Mouse (Mus musculus): ENCODE measurements around the gene Dagla.

The Dagla gene

GRCm38 (mm10) chr19:10277759-10278158 lies 26.9 kb downstream of the Dagla start:
- no peak for DNase-seq

- DNase-seq, result peak; percentile 31 to 39
Observed at GRCm38 (mm10) chr19:10277331-10277730, 27.3 kb downstream of the Dagla start.

GRCm38 (mm10) chr19:10276483-10277144 lies 28.1 kb downstream of the Dagla start:
- DNase-seq, result no peak

- no peak for DNase-seq
Observed at GRCm38 (mm10) chr19:10274056-10274455, 30.6 kb downstream of the Dagla start.

- no peak for DNase-seq
Observed at GRCm38 (mm10) chr19:10272746-10273145, 31.9 kb downstream of the Dagla start.

- DNase-seq, result no peak
Observed at GRCm38 (mm10) chr19:10271592-10271991, 33.1 kb downstream of the Dagla start.

DNA sequence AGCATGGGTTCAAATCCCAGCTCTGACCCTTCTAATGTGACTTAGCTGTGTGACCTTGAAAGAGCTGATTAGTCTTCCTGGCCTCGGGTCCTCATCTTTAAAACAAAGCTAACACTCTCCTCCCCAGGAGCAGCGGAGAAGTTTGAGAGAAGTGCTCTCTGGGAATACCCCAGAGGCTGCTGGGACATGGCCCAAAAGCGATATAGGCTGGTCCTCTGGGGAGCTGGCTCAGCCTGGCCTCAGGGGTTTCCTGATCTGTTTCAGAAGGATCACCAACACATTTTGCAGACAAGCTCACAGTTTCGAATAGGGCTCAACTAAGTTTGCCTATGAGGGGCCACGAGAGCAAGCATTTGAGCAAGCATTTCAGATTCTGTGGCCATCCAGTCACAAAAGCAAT lies 34.3 kb downstream of the Dagla start:
- no peak for DNase-seq

- no peak for DNase-seq
Observed at GRCm38 (mm10) chr19:10268851-10269250, 35.8 kb downstream of the Dagla start.

DNA sequence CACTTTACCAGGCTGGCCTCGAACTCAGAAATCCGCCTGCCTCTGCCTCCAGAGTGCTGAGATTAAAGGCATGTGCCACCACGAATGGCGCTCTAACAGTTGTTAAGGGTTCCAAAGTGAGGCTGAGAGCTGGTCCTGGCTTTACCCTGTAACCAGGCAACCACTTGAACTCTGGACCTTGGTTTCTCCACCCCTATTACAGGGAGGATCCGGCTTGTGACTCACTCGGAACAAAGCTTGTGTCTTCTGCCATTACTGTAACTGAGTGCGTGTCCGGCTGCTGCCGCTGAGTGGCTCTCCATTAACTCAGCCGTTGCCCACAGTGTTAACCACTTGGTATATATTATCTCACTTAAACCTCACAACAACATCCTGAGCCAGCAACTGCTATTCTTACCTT lies 36.7 kb downstream of the Dagla start:
- DNase-seq, result no peak

DNA sequence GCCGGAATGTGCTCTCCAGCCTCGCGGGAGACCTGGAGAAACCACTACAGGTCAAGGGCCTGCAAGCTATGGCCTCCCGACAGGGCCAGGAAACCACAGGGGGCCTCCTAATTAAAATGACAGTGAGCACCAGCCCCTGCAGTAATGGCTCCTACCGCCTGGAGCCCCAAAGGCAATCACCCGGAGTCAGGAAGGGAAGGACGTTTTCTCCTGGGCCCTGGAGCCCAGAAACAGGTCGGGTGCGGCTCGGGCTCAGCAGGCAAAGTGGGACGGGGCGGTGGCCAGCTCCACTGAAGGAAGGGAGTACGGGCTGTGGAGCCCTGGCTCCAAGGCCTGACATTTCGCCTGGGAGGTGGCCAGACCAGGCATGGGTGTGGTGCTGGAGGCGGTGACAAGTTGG lies 37.6 kb downstream of the Dagla start:
- peak in 1 of 2 experiments; percentile 15 for DNase-seq

DNA sequence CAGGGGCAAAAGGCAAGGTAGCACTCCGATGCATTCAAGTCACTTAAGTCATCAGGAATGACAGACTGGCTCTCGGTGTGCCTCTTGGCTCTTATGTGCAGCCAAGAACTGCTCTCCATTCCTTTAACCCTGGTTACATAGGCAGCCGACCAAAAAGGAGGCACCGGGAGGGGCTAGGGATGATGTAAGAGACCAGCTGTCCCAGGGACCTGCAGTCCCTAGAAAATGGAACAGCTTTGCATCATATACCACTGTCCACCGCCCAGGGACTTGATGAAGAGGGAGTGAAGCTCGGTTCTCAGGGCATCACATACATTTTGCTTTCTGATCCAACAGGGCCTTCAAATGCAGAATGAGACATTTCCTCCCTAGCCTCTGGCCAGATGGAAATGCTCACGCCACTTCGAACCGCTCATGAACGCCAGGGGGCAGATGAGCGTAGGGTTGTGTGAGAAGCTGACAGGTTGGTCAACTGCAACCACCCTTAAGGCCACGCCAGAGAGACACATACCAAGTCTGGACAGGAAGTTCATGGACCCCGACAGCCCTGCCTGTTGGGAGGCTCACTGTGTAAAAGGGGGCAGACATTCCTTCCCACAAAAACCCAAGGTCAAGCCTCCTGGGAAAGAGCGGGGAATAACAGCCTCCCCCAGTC lies 38.4 kb downstream of the Dagla start:
- DNase-seq, result peak; percentile 58 to 60

- DNase-seq, result no peak
Observed at GRCm38 (mm10) chr19:10261369-10261768, 43.3 kb downstream of the Dagla start.

- DNase-seq, result peak; percentile 78 to 79
Observed at GRCm38 (mm10) chr19:10258279-10259011, 46.2 kb downstream of the Dagla start.

DNA sequence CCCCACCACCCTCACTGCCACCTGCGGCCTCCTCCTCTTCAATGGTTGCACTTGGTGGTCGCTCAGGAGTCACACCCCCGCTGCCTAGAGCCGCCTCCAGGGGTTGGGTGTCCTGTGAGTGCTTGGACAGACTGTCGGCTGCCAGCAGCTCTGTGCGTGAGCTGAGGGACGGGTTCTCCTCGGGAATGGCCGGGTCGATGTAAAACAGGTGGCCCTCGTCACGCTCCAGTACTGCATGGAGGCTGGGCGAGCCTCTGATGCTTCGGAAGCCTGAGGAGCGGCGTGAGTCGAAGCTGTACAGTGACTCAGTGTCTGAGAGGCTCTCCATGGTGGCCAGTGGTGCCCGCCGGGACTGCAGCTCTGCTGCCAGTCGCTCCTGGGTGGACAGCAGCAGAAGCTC lies 56.5 kb downstream of the Dagla start:
- DNase-seq, result no peak

- DNase-seq, result no peak
Observed at GRCm38 (mm10) chr19:10247165-10247564, 57.5 kb downstream of the Dagla start.

DNA sequence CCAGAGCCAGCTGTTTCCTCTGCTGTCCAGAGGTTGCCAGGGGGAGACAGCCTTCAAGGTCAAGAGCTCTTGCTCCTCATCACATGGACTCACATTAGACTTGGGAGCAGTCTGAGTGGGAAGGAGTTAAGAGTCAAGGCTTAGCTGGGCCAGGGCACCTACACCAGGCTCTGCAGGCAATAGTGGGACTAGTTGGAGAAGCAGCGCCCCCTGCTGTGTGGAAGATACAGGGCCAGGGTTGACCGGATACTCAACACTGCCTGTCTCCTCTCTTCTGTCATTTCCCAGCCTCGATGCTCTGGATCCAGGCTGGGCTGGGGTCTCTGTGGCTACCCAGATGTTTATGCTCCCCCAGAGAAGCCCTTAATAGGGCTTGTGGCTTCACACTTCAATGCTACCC lies 60.5 kb downstream of the Dagla start:
- DNase-seq, result peak; percentile 23

DNA sequence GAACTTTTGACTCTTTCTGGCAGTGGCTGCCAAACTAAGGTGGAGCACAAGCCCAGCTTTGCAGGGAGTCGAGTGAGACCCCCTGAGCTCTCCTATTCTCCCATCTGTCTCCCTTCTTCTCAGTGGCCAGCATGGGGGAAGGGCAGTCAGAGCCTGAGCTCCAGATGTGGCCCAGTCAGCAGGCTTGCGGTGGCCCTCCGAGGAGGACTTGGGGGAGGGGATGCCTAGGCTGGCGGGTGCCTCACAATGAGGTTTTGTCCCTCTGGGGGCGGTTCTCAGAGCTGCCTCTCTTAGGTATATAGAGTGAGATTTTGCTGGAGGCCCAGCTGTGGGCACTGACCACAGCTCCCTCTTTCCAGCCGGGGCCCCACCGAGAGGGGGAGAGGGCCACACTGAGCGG lies 61.8 kb downstream of the Dagla start:
- DNase-seq, result no peak

DNA sequence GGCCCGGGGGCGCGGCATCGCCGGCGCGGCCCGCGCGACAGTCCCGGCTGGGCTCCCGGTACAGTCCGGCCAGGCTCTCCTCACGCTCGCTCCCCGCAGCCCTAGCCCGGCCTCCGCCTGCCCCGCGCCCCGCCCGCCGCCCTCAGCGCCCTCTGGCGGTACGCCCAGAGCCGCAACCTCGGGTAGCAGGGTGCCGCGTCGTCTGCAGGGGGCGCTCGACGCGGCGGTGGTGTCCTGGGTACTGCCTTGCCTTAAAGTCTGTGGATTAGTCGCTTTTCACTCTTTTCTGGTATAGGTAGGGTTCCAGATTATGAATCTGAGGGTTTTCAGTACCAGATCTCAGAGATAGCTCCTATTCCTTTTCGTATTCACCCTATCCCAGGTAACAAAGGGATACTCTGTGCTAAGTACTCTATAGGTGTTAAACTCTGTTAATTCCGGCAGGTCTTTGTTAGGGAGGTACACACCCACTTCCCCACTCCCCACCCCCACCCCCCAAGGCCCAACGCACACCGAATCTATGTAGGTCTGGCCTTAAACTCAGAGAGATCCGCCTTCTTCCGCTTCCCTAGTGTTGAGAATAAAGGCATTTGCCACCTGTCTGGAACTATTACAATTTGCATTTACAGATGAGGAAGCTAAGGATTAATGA lies 63.9 kb downstream of the Dagla start, which contains the start of gene Myrf:
Gene Myrf (minus strand): TSS at position 95 of the 652 bp plus-strand sequence.
- DNase-seq, result peak; percentile 57 to 72

DNA sequence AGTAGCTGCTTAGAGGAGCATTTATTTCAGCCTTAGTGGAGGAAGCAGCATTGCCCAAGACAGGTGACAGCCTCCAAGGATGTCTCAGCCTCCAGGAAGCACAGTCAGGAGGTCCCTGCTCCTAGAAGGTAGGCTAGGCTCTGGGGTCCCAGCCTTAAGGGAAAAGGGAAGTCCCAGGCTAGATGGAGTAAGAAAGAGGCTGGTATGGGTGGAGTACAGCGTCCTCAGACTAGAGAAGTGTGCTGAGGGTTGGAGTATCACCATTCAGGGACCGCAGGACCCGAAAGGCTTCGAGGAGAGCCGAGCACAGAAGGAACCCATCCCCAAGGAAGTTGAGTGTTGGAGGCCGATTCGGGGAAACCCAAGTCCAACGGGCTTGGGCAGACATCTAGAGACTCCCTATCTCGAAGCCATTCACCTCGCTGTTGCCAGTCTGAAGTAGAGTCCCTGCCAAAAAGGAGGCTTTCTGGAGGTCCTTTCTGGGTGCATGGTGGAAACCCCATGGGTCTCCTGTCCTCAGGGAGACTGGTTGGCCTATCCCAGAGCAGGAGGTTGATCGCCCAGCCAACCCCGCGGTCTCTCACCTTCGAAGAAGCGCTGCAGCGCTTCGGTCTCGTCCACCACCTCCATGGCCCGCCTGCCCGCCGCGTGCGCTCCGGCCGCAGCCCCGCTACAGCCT lies 64.6 kb downstream of the Dagla start:
- DNase-seq, result no peak

DNA sequence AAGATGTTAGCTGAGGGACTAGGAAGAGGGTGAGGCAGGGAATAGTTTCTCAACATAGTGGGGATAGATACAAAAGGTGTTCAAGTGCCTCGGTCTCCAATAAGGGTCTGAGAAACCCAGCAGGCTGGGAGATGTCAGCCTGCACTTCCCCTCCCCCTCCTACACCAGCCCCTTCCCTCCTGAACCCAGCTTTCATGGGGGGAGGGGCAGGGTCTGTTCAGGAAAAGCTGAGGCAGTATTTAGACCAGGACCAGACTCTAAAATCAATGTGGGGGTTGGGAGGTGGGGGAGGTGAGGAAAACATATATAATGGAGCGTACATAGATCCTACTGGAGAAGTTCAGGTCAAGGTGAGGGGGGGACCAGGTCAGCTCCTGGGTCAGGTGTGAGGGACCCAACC lies 65.3 kb downstream of the Dagla start:
- DNase-seq, result no peak

DNA sequence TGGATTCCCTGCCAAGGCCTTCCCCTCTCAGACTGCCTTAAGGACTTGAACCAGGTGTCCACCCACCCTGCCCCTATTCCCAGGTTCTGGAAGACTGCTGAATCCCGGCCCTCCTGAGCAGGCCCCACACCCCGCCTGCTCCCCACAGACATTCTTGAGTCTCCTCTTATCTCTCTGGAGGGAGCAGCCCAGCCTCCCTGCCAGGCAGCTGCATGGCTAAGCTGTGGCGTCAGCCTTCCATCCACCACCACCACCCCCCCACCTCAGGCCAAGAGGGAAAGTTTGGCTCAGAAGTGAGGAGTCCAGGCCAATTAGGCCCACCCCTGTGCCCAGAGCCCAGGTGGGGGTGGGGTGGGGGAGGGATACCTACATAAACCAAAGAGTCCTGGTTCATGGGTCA lies 66.2 kb downstream of the Dagla start:
- DNase-seq, result no peak

DNA sequence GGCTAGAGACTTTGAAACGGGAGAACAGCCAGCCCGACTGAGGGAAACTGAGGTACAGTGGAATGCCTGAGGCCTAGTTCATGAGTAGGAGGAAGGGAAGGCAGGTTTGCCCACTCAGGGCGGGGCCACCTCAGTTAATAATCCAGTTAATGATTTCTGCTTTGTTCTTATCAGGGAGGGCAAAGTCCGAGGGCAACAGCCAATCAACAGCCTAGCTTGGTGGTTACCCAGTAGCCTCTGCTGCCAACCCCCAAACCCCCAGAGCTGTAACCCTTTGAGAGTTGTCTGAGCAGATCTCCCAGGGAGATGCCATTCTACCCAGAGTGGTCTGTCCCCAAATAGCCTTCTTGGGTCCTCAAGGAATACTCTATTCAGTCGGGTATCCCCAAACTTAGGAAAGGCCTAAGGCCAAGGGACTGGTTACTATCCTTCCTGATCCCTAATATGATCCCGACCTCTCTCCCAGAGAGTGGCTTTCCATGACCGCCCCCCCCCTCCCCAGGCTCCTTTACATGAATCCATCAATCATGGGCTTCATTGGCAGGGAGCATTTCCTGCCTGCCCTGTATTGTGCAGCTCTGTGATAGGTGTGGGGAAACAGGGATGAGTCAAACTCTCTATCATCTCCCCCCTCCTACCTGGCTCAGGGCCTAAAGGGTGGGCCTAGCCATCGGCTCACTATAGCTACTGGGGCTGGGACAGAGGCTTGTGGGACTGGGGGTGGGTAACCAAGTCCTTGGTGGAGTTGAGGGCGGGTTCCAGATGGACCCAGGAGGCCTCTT lies 68.7 kb downstream of the Dagla start:
- DNase-seq, result no peak
